Mouse (Mus musculus): Measurements from ENCODE around the gene Neurl1b. TPM values are rescaled to one million over a fixed set of nuclear protein-coding genes. Genes with fewer than 3 reads are reported as not detected.

The Neurl1b gene
- polyA plus RNA-seq, 2 experiments from 2014 or later, result 0.13 to 0.22 TPM

Other genes starting within 250 kb of the Neurl1b start
- gene Pdia2, start 215.7 kb upstream of the Neurl1b start, polyA plus RNA-seq (2017; shearing (Covaris generic)), result not detected
- 10 to 100 TPM in 1 of 2 experiments, 1 to 10 TPM in 1; 6.2 to 14.2 TPM for gene Rgs11, start 211.9 kb upstream of the Neurl1b start, polyA plus RNA-seq (2017; shearing (Covaris generic))
- gene Arhgdig, start 207.0 kb upstream of the Neurl1b start, polyA plus RNA-seq (2017; shearing (Covaris generic)), result not detected
- gene Fam234a, start 170.6 kb upstream of the Neurl1b start, polyA plus RNA-seq (2017; shearing (Covaris generic)), result 10 to 100 TPM; 12.6 to 23.0 TPM
- 10 to 100 TPM; 59.7 to 67.6 TPM for gene Luc7l, start 161.9 kb upstream of the Neurl1b start, polyA plus RNA-seq (2017; shearing (Covaris generic))
- 10 to 100 TPM; 37.2 to 77.2 TPM for gene Ergic1, start 146.7 kb downstream of the Neurl1b start, polyA plus RNA-seq (2017; shearing (Covaris generic))
- 10 to 100 TPM; 24.6 to 24.7 TPM for gene Dusp1, start 147.3 kb downstream of the Neurl1b start, polyA plus RNA-seq (2017; shearing (Covaris generic))
- 100 to 1,000 TPM; 354 to 386 TPM for gene Atp6v0e, start 248.4 kb downstream of the Neurl1b start, polyA plus RNA-seq (2017; shearing (Covaris generic))

Data from CD4-positive, CD25-positive, alpha-beta regulatory T cell, adult 4 months (primary cell).